Mouse (Mus musculus) C2C12 (cell line): ENCODE data around the gene Tiam1.

Experiments used
- CTCF ChIP-seq: IDR thresholded peaks from one replicate; pipeline ENCODE4 v1.5.1; 2011; ENCODE audit not compliant: control insufficient read depth, insufficient read depth, insufficient read length
- FOSL1 ChIP-seq: IDR thresholded peaks from one replicate; pipeline ENCODE4 v1.8.0; 2011; ENCODE audit warnings: mild to moderate bottlenecking, low read length; ENCODE audit not compliant: poor library complexity, insufficient read depth, severe bottlenecking
- MAX ChIP-seq: IDR thresholded peaks from one replicate; pipeline ENCODE4 v1.6.1; 2011; ENCODE audit warnings: mild to moderate bottlenecking, control low read depth
- MYOG ChIP-seq: IDR thresholded peaks from one replicate; pipeline ENCODE4 v1.6.1; 2011; ENCODE audit not compliant: control insufficient read depth, insufficient read length; ENCODE audit errors: extremely low read depth
- USF1 ChIP-seq: IDR thresholded peaks from one replicate; pipeline ENCODE4 v1.6.1; 2011; ENCODE audit warnings: low read depth, mild to moderate bottlenecking, control low read depth, moderate library complexity

- TF ChIP-seq CTCF, result no peak
- no peak for TF ChIP-seq MAX
- TF ChIP-seq MYOG, result no peak
- no peak for TF ChIP-seq USF1
- TF ChIP-seq FOSL1, result no peak
Measured at GRCm38 (mm10) chr16:89876079-89876478, 267.5 kb downstream of the Tiam1 start.
